Mouse (Mus musculus) mature B cell (primary cell): Measurements from ENCODE around the gene Bpnt1.

Source experiments
- in situ Hi-C: fragments of 300-500 bp; cut with MboI; formaldehyde crosslinking; loops from 2 replicates; pipeline ENCODE4 v1.14.3; 2019

Gene Bpnt1

DNA sequence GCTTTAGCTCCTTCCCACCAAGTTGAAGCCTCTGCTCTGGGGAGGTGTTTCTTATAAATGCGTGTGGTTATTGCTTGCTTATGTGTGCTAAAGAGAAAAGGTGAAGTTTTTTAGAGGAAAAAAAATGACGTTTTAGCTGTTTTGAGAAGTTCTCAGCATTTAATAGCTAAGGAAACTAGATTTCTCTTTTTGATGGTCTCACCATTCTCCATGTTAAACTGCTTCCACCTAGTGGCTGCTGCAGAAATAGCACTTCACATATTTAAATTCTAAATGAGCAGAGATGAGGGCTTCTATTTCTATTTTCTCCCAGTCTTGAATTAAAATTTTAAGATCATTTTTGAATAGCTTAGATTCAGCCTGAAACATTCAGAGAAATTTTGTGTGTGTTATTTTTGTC lies 72.1 kb downstream of the Bpnt1 start:
- in situ Hi-C loops = loop anchor here (25.0 kb wide), 1 partner anchor 1308 kb away; the partner anchor contains the start of gene Tgfb2

DNA sequence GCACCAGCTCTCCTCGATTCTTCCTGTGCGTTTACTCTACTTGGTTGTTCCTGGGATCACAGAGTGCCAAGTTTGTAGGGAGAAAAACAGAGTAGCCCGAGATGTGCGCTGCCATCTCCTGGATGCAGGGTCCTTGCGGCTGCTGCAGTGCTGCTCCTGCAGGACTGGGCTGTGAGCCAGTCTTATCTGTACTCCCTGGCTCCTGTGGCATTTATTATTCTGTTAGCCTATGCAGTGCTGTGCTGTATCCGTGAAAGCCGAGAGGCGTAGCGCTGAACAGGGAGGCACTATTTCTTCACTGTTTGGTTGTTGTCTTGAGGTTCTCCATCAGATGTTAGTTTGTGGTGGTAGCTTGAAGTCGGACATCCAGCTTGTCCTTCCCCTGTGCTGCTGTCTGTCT lies 74.0 kb downstream of the Bpnt1 start:
- in situ Hi-C loops = loop anchor here (25.0 kb wide), 1 partner anchor 1306 kb away; the partner anchor contains the start of gene Tgfb2
